Mouse (Mus musculus): ENCODE measurements at regions not wholly inside any gene's neighbourhood (a gene's known extent, or its start where the extent isn't known, plus 50 kb on each side); places are given as distances from the start of the nearest gene placed in this dataset.

- TF ChIP-seq POLR2A (IDR thresholded peaks at IDR 0.05; ENCODE audit: extremely low read depth, insufficient read depth, low read length): no peak
- TF ChIP-seq CTCF (IDR thresholded peaks at IDR 0.05; ENCODE audit: low read depth, low read length): no peak
Measured at GRCm38 (mm10) chr2:174014361-174014760, 61.7 kb upstream of the Stx16 start.
